Mouse (Mus musculus): ENCODE measurements around the gene Gbp7.
"Not testable (repeated sequence)": the region's sequence is repeated elsewhere in the genome, so short reads cannot be mapped to it uniquely, and the experiment has no call there.

Gbp7 gene

DNA sequence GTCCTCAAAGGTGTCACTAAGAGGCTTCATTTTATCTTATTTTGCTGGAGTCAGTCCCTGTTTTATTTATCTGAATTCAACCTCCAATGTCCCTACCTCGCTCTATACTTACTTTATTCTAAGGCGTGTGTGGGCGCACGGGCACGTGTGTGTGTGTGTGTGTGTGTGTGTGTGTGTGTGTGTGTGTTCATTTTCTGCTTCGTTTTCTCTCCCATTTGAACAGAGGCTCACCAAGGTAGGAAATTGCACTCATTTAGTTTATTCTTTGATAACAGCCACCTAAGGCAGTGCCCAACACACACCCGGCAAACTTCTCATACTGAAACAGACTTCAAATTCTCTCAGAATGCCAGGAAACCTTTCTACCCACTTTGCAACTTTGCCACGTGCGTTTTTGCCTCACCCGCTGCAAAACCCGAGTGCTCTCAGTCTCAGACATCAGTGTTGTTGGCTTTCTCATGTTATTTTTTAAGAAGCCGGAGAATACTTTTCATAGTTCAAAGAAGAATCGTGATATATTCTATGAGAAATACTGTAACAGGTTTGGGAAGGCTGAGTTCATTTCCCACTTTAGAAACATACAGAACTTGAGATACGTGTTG, 31.0 kb downstream of the Gbp7 start:
- no peak for DNase-seq (ENCODE audit: low spot score)

DNA sequence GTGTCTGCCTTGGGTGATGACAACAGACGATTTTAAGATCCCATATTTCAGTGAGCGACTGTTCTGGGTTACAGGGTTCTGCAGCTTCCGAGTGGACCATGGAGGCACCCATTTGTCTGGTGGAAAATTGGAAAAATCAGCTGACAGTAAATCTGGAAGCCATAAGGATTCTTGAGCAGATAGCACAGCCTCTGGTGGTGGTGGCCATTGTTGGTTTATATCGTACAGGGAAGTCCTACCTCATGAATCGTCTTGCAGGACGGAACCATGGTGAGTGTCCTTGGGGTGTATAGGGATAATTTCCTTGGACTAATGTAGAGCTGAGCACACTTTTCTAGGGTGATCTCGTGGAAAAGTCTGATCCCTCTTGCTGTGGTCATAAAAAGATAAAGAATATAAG, 31.5 kb downstream of the Gbp7 start:
- DNase-seq (ENCODE audit: low spot score) = no peak

DNA sequence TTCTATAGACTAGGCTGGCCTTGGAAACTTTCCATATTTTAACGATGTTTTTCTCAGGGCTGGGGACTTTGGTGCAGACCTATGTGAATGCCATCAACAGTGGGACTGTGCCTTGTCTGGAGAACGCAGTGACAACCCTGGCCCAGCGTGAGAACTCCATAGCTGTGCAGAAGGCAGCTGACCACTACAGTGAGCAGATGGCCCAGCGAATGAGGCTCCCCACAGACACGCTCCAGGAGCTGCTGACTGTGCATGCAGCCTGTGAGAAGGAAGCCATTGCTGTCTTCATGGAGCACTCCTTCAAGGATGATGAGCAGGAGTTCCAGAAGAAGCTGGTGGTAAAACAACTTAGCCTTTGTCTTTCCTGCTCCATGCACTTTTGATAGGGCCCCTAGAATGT, 37.3 kb downstream of the Gbp7 start:
- DNase-seq (ENCODE audit: low spot score) = not testable (repeated sequence)

DNA sequence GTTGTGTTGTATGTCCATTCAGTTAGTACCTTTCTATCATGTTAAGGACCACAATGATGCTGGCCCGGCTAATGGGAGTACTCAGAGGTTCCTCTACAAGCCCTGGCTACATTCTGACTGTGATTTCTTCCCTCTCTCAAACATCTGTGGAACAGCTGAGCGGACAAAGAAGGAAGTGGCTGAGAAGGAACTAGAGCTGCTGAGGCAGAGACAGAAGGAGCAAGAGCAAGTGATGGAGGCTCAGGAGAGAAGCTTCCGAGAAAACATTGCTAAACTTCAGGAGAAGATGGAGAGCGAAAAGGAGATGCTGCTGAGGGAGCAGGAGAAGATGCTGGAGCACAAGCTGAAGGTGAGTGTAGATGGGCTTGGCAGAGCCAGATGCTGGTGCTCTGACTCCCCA, 40.6 kb downstream of the Gbp7 start:
- DNase-seq (ENCODE audit: low spot score) = no peak

DNA sequence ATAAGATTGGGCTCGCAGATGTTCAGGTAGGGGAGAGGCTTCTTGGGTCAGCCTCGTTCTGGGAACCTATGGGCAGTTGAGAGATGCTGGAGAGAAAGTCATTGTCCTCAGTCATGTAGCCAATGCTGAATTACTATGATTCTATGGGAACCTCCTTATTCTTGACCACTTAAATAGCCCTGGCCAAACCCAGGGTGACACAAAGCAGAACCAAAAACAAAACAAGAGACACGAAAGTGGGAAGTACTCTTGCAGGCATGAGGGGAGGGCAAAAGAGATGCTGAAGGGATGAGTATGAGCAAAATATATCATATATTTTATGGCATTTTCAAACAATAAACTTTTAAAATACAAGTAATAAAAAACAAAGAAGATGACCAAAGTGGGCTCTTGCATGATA, 47.0 kb downstream of the Gbp7 start:
- no peak for DNase-seq (ENCODE audit: low spot score)

DNA sequence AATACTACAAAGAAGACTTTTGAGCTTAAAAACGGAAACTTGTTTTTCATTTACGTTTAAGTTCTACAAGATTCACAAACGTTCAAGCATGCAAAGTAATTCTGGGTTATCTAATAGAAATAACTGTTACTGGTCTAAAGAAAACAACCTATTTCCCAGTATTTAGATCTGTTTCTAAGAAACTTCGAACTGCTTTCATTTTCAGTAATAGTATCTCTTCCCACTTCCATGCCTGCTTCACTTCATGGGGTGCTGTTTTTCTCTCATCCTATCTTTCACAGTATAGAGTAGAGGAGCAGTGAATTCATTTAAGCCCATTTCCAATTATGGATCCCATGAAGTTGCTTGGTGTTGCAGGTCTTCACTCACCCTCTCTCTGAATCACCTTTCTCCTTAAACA, 48.2 kb downstream of the Gbp7 start:
- DNase-seq (ENCODE audit: low spot score) = no peak

DNA sequence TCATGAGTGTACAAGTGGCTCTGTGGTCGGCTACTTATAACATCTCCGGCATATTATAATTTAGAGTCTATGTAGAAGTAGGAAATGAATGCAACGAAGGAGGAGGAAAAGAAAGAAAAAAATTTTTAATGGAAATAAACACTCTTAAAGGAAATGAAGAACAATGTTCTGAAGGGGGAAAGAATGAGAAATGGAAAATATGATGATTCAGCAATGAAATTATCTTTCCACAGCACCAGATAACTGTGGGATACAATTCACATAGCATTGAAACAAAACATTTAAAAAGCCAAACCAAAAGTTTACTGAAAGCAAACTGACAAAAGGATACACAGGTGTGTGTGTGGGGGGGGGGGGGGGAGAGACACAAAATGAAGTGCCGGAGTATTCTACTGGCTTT, 52.9 kb downstream of the Gbp7 start:
- no peak for DNase-seq (ENCODE audit: low spot score)

DNA sequence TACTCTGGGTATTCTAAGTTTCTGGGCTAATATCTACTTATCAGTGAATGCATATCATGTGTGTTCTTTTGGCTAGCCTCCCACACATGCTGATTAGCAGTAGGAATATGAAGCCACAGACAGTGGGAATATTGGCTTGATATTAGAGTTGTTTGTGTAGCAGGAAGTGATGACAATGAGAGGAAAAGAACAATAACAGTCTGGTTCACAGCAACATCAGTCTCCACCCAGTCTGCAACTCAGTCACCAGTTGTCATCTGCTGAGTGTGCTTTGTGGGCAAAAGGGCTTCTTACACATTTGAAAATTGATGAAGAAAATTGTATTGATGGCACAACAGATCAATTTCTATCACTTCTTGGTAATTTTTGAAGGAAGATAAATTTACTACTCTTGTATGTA, 57.2 kb downstream of the Gbp7 start:
- no peak for DNase-seq (ENCODE audit: low spot score)

DNA sequence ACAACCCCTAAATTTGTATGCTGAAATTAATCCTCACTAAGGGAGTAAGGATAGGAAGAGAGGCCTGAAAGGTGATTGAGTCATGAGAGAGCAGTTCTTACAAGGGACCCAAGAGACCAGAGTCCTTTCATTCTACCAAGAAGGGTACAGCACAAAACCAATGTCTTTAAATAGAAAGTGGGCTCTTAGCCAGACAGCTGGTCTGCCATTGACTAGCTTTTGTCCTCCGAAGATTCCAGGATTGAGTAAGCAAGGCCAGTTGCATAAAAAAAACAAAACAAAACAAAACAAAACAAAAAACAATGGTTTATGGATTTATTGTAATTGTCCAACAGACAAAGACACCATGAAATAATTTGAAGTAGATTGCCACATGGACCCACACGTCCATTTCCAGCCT, 58.7 kb downstream of the Gbp7 start:
- DNase-seq (ENCODE audit: low spot score) = no peak

DNA sequence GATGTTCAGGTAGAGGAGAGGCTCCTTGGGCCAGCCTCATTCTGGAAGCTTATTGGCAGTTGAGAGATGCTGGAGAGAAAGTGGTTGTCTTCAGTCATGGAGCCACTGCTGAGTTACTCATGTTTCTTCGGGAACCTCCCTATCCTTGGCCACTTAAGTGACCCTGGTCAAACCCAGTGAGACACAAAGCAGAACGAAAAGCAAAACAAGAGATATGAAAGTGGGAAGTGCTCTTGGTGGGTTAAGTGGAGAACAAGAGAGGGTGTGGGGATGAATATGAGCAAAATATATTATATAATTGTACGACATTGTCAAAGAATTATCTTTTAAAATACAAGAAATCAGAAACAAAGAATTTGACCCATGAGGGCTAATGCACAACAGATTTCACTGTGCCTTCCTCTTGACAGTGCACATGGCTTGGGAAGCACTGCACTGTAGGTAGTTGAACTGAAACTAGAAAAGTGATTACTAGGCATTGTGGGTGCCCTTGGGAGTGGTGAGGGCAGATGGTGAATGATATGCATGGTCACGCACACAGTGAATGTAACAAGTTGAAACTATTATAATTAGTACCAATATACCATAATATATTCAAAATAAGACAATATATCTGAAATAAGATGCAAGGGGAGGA, 60.4 kb downstream of the Gbp7 start:
- no peak for DNase-seq (ENCODE audit: low spot score)

DNA sequence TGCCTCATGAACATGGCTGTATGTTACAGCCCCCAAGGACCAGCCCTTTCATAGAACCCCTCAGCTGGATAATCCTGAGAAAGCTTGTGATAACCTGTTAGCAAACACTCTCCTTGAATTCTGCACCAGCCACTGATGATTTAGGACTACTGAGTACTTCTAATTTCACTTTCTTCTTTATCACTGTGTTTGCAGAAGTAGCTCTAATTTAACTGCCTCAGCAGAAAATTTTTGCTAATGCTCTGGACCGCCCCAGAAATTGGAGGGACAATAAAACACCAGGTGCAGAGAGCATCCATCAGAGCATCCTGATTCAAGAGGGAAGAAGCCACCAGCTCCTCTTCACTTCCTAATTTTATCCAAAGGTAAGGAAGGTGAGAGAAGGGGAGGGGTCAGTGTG, 64.4 kb downstream of the Gbp7 start, which contains the start of gene Gbp2b:
Gene Gbp2b, plus strand, starts transcription at position 301 of the 400 bp plus-strand sequence.
- no peak for DNase-seq (ENCODE audit: low spot score)

DNA sequence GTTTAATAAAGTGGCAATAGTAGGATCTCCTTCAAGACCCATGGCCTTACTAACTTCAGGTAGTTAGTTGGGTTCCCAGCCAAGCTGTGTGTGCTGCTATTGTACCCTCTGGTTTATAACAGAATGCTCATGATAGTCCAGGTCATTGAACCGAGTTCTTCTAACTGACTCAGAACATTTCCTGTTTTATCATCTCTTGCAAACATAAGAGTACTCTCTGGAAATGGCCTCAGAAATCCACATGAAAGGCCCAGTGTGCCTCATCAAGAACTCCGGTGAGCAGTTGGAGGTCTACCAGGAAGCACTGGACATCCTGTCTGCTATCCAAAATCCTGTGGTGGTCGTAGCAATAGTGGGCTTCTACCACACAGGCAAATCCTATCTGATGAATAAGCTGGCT, 67.8 kb downstream of the Gbp7 start:
- DNase-seq (ENCODE audit: low spot score) = no peak

Data from ovary, postnatal 36 days (tissue).